Mouse (Mus musculus): ENCODE data around the gene Itsn1.

Itsn1 gene

GRCm38 (mm10) chr16:91936340-91937030 is 207.4 kb downstream of the Itsn1 start:
- in situ Hi-C loops (cut with MboI, MseI) = loop anchor here (5.0 to 10.0 kb wide), 2 partner anchors 128 to 346 kb away; no protein-coding TSS in a partner anchor

GRCm38 (mm10) chr16:91937281-91937680 is 208.2 kb downstream of the Itsn1 start:
- in situ Hi-C loops (cut with MboI, MseI) = loop anchor here (5.0 to 10.0 kb wide), 2 partner anchors 128 to 345 kb away; no protein-coding TSS in a partner anchor

GRCm38 (mm10) chr16:91938141-91938540 is 209.1 kb downstream of the Itsn1 start:
- in situ Hi-C loops (cut with MboI, MseI) = loop anchor here (5.0 to 10.0 kb wide), 2 partner anchors 127 to 344 kb away; no protein-coding TSS in a partner anchor

GRCm38 (mm10) chr16:91940726-91941125 is 211.6 kb downstream of the Itsn1 start:
- in situ Hi-C loops (cut with MboI, MseI) = no loop called here

GRCm38 (mm10) chr16:91942201-91942600 is 213.1 kb downstream of the Itsn1 start:
- in situ Hi-C loops (cut with MboI, MseI) = no loop called here

GRCm38 (mm10) chr16:91946261-91946660 is 217.2 kb downstream of the Itsn1 start:
- in situ Hi-C loops (cut with MboI, MseI) = no loop called here

- in situ Hi-C loops (cut with MboI, MseI) = no loop called here
Measured at GRCm38 (mm10) chr16:91947093-91947492, 218.0 kb downstream of the Itsn1 start.

GRCm38 (mm10) chr16:91953967-91954366 is 224.9 kb downstream of the Itsn1 start:
- in situ Hi-C loops (cut with MboI, MseI) = no loop called here

GRCm38 (mm10) chr16:91954766-91955165 is 225.7 kb downstream of the Itsn1 start:
- in situ Hi-C loops (cut with MboI, MseI) = no loop called here

- in situ Hi-C loops (cut with MboI, MseI) = loop anchor here (5.0 kb wide), 1 partner anchor 95 kb away; the partner anchor contains the start of genes Gm49711, Mrps6 and Slc5a3
Measured at GRCm38 (mm10) chr16:91962204-91962893, 233.3 kb downstream of the Itsn1 start.

GRCm38 (mm10) chr16:91962894-91963555 is 233.9 kb downstream of the Itsn1 start:
- in situ Hi-C loops (cut with MboI, MseI) = loop anchor here (5.0 kb wide), 1 partner anchor 94 kb away; the partner anchor contains the start of genes Gm49711, Mrps6 and Slc5a3

- in situ Hi-C loops (cut with MboI, MseI) = loop anchor here (5.0 kb wide), 1 partner anchor 94 kb away; the partner anchor contains the start of genes Gm49711, Mrps6 and Slc5a3
Measured at GRCm38 (mm10) chr16:91963556-91963900, 234.4 kb downstream of the Itsn1 start.

- in situ Hi-C loops (cut with MboI, MseI) = loop anchor here (5.0 kb wide), 2 partner anchors 53 to 93 kb away; partner anchors contain the start of genes Gm49711, Mrps6 and Slc5a3
Measured at GRCm38 (mm10) chr16:91964308-91965178, 235.5 kb downstream of the Itsn1 start.

- in situ Hi-C loops (cut with MboI, MseI) = loop anchor here (5.0 kb wide), 1 partner anchor 49 kb away; no protein-coding TSS in a partner anchor
Measured at GRCm38 (mm10) chr16:91968725-91969124, 239.6 kb downstream of the Itsn1 start.

GRCm38 (mm10) chr16:91969516-91970031 is 240.5 kb downstream of the Itsn1 start:
- in situ Hi-C loops (cut with MboI, MseI) = loop anchor here (5.0 kb wide), 1 partner anchor 48 kb away; no protein-coding TSS in a partner anchor
